Mouse (Mus musculus): ENCODE measurements around the gene Tfap2c.

Gene Tfap2c

GRCm38 (mm10) chr2:172551081-172551720 lies 1.8 kb downstream of the Tfap2c start:
- no peak for DNase-seq (ENCODE audit: low read depth)

GRCm38 (mm10) chr2:172551872-172552271 lies 2.5 kb downstream of the Tfap2c start:
- no peak for DNase-seq (ENCODE audit: low read depth)

- no peak for DNase-seq (ENCODE audit: low read depth)
These were observed 3.3 kb downstream of the Tfap2c start for GRCm38 (mm10) chr2:172552666-172553065.

- DNase-seq (ENCODE audit: low read depth): no peak
These were observed 4.8 kb downstream of the Tfap2c start for GRCm38 (mm10) chr2:172554211-172554610.

GRCm38 (mm10) chr2:172558674-172559468 lies 9.5 kb downstream of the Tfap2c start:
- no peak for DNase-seq (ENCODE audit: low read depth)

- no peak for DNase-seq (ENCODE audit: low read depth)
These were observed 11.6 kb downstream of the Tfap2c start for GRCm38 (mm10) chr2:172561016-172561415.

- no peak for DNase-seq (ENCODE audit: low read depth)
These were observed 18.4 kb downstream of the Tfap2c start for GRCm38 (mm10) chr2:172567835-172568234.

GRCm38 (mm10) chr2:172568466-172568865 lies 19.1 kb downstream of the Tfap2c start:
- DNase-seq (ENCODE audit: low read depth): no peak

- DNase-seq (ENCODE audit: low read depth): no peak
These were observed 27.9 kb downstream of the Tfap2c start for GRCm38 (mm10) chr2:172577196-172577766.

- no peak for DNase-seq (ENCODE audit: low read depth)
These were observed 29.8 kb downstream of the Tfap2c start for GRCm38 (mm10) chr2:172579221-172579620.

- no peak for DNase-seq (ENCODE audit: low read depth)
These were observed 31.3 kb downstream of the Tfap2c start for GRCm38 (mm10) chr2:172580536-172581265.

GRCm38 (mm10) chr2:172583312-172583711 lies 33.9 kb downstream of the Tfap2c start:
- DNase-seq (ENCODE audit: low read depth): no peak

GRCm38 (mm10) chr2:172585329-172585728 lies 35.9 kb downstream of the Tfap2c start:
- no peak for DNase-seq (ENCODE audit: low read depth)

GRCm38 (mm10) chr2:172589048-172589447 lies 39.7 kb downstream of the Tfap2c start:
- DNase-seq (ENCODE audit: low read depth): no peak

GRCm38 (mm10) chr2:172590839-172591238 lies 41.4 kb downstream of the Tfap2c start:
- no peak for DNase-seq (ENCODE audit: low read depth)

- no peak for DNase-seq (ENCODE audit: low read depth)
These were observed 44.9 kb downstream of the Tfap2c start for GRCm38 (mm10) chr2:172594326-172594725.

GRCm38 (mm10) chr2:172597056-172597455 lies 47.7 kb downstream of the Tfap2c start:
- no peak for DNase-seq (ENCODE audit: low read depth)

- no peak for DNase-seq (ENCODE audit: low read depth)
These were observed 48.5 kb downstream of the Tfap2c start for GRCm38 (mm10) chr2:172597881-172598280.

- no peak for DNase-seq (ENCODE audit: low read depth)
These were observed 55.2 kb downstream of the Tfap2c start for GRCm38 (mm10) chr2:172604625-172605024.

- no peak for DNase-seq (ENCODE audit: low read depth)
These were observed 56.2 kb downstream of the Tfap2c start for GRCm38 (mm10) chr2:172605642-172606041.

- no peak for DNase-seq (ENCODE audit: low read depth)
These were observed 58.3 kb downstream of the Tfap2c start for GRCm38 (mm10) chr2:172607710-172608109.

Measured in naive thymus-derived CD4-positive, alpha-beta T cell, adult 2 months (primary cell).